Mouse (Mus musculus) natural killer cell, adult 2 months (primary cell): ENCODE data around the gene Tlr7.
"Not testable (repeated sequence)": the region's sequence is repeated elsewhere in the genome, so short reads cannot be mapped to it uniquely, and the experiment has no call there.

Experiments used
- DNase-seq, 2 experiments: peaks; one replicate each; pipeline ENCODE4 v3.0.0; 2022; ENCODE audit warnings: low spot score in 2 of 2

Gene Tlr7

GRCm38 (mm10) chrX:167330399-167330798 is at the start of gene Tlr7:
Gene Tlr7, minus strand, starts transcription at chrX:167330558.
- DNase-seq, result no peak

- no peak for DNase-seq
These were observed 49.7 kb upstream of the Tlr7 start for GRCm38 (mm10) chrX:167380073-167380472.

- DNase-seq, result not testable (repeated sequence)
These were observed 30.9 kb upstream of the Tlr7 start for GRCm38 (mm10) chrX:167361231-167361630.

GRCm38 (mm10) chrX:167359704-167360103 is 29.3 kb upstream of the Tlr7 start:
- no peak for DNase-seq

GRCm38 (mm10) chrX:167357415-167357814 is 27.1 kb upstream of the Tlr7 start:
- DNase-seq, result peak in 1 of 2 experiments; percentile 19

GRCm38 (mm10) chrX:167355965-167356364 is 25.6 kb upstream of the Tlr7 start:
- no peak for DNase-seq

GRCm38 (mm10) chrX:167353617-167354016 is 23.3 kb upstream of the Tlr7 start:
- no peak for DNase-seq

GRCm38 (mm10) chrX:167346440-167346839 is 16.1 kb upstream of the Tlr7 start:
- no peak for DNase-seq

GRCm38 (mm10) chrX:167344356-167344755 is 14.0 kb upstream of the Tlr7 start:
- DNase-seq, result no peak

GRCm38 (mm10) chrX:167341811-167342210 is 11.5 kb upstream of the Tlr7 start:
- no peak for DNase-seq

GRCm38 (mm10) chrX:167340190-167340589 is 9.8 kb upstream of the Tlr7 start:
- no peak for DNase-seq

GRCm38 (mm10) chrX:167337990-167338389 is 7.6 kb upstream of the Tlr7 start:
- no peak for DNase-seq

- DNase-seq, result no peak
These were observed 4.2 kb upstream of the Tlr7 start for GRCm38 (mm10) chrX:167334571-167334970.

- DNase-seq, result no peak
These were observed 2.2 kb upstream of the Tlr7 start for GRCm38 (mm10) chrX:167332607-167333006.

- no peak for DNase-seq
These were observed 635 bp upstream of the Tlr7 start for GRCm38 (mm10) chrX:167330993-167331392.

- no peak for DNase-seq
These were observed 738 bp downstream of the Tlr7 start for GRCm38 (mm10) chrX:167329620-167330019.

- no peak for DNase-seq
These were observed 1.3 kb downstream of the Tlr7 start for GRCm38 (mm10) chrX:167329098-167329497.

GRCm38 (mm10) chrX:167328519-167328918 is 1.8 kb downstream of the Tlr7 start:
- peak in 1 of 2 experiments; percentile 8 for DNase-seq

- no peak for DNase-seq
These were observed 6.6 kb downstream of the Tlr7 start for GRCm38 (mm10) chrX:167323742-167324141.

GRCm38 (mm10) chrX:167321233-167321806 is 9.0 kb downstream of the Tlr7 start:
- no peak for DNase-seq

- DNase-seq, result peak in 1 of 2 experiments; percentile 1
These were observed 11.4 kb downstream of the Tlr7 start for GRCm38 (mm10) chrX:167318819-167319396.

GRCm38 (mm10) chrX:167315766-167316165 is 14.6 kb downstream of the Tlr7 start:
- DNase-seq, result peak in 1 of 2 experiments; percentile 5

- DNase-seq, result no peak
These were observed 15.1 kb downstream of the Tlr7 start for GRCm38 (mm10) chrX:167315093-167315726.
